ENCODE assay signal across 8 mouse cellular contexts in genomic region chr19:21563789-21564460, GRCm38 (mm10).
DNase-seq lines count a peak whose midpoint lies in the region; ATAC-seq and TF ChIP-seq lines count a peak whose summit lies in the region.

No protein-coding gene starts in this region.

- TF ChIP-seq CTCF in CH12.LX (conservative IDR thresholded peaks at IDR 0.05 in 1 of 2, IDR thresholded peaks at IDR 0.05 in 1 of 2; ENCODE audit: low read depth in 2 of 2, low read length in 2 of 2), result peak; percentile 83 to 97
- peak; percentile 95 for TF ChIP-seq CTCF in lung, embryonic 14.5 days (IDR thresholded peaks at IDR 0.05; ENCODE audit: low read depth)
- TF ChIP-seq CTCF in olfactory bulb, adult 2 months (IDR thresholded peaks at IDR 0.05; ENCODE audit: insufficient read depth, low read depth, low read length), result peak; percentile 83

- no peaks in the 10 kb centered on the region for H3K9me3 ChIP-seq in CH12.LX (replicated peaks; ENCODE audit: low read length)
- H3K9me3 ChIP-seq in forebrain, embryonic 10.5 days, result no peaks in the 10 kb centered on the region
- no peaks in the 10 kb centered on the region for H3K9me3 ChIP-seq in lung, embryonic 14.5 days (ENCODE audit: low read depth, low read length)

- no peaks in the 10 kb centered on the region for H3K27me3 ChIP-seq in CH12.LX (replicated peaks)
- H3K27me3 ChIP-seq in forebrain, embryonic 10.5 days (ENCODE audit: poor library complexity, severe bottlenecking), result no peaks in the 10 kb centered on the region
- no peaks in the 10 kb centered on the region for H3K27me3 ChIP-seq in lung, embryonic 14.5 days (ENCODE audit: insufficient read depth, low read length)

- H3K4me2 ChIP-seq in CH12.LX (ENCODE audit: insufficient read depth, low read depth, poor library complexity, severe bottlenecking), result no peak overlapping the region
- no peak overlapping the region for H3K4me2 ChIP-seq in lung, embryonic 14.5 days

- H3K4me1 ChIP-seq in CH12.LX (ENCODE audit: control insufficient read depth in 1 of 2, insufficient read depth in 2 of 2), result peaks cover 6 to 38% of the 10 kb centered on the region in 2 experiments; a peak in 3 of 4 replicates
- peaks cover 14% of the 10 kb centered on the region for H3K4me1 ChIP-seq in forebrain, embryonic 10.5 days
- no peaks in the 10 kb centered on the region for H3K4me1 ChIP-seq in lung, embryonic 14.5 days (ENCODE audit: insufficient read depth)
- peaks cover 2% of the 10 kb centered on the region; the same call in 1 of the 2 replicates for H3K4me1 ChIP-seq in olfactory bulb, adult 2 months (ENCODE audit: control insufficient read depth, insufficient read depth, low read length)

- peak; percentile 97 for TF ChIP-seq RAD21 in CH12.LX (IDR thresholded peaks at IDR 0.05; ENCODE audit: low read depth, low read length)

- no peak overlapping the region for H3K27ac ChIP-seq in CH12.LX (ENCODE audit: insufficient read depth, low read depth)
- H3K27ac ChIP-seq in forebrain, embryonic 10.5 days, result peak overlapping the region; percentile 48; the same call in 1 of the 2 replicates
- H3K27ac ChIP-seq in lung, embryonic 14.5 days (ENCODE audit: low read depth), result no peak overlapping the region
- H3K27ac ChIP-seq in olfactory bulb, adult 2 months (ENCODE audit: insufficient read depth, low read depth, low read length), result no peak overlapping the region

- H3K36me3 ChIP-seq in CH12.LX (replicated peaks in 1 of 2; ENCODE audit: control insufficient read depth in 1 of 2, insufficient read depth in 1 of 2, low read length in 1 of 2), result peaks cover 0 to 4% of the 10 kb centered on the region in 2 experiments
- H3K36me3 ChIP-seq in forebrain, embryonic 10.5 days (replicated peaks), result no peaks in the 10 kb centered on the region
- no peaks in the 10 kb centered on the region for H3K36me3 ChIP-seq in lung, embryonic 14.5 days (ENCODE audit: insufficient read depth)

- dilution Hi-C loops in CH12.LX (cut with MboI; ENCODE audit: extremely low pct_ligation_motif_present, extremely low pct_unique_long_range_greater_than_20kb, low sequenced_read_pairs), result no loop called here

- TF ChIP-seq POLR2A in CH12.LX (IDR thresholded peaks at IDR 0.05; ENCODE audit: low read depth, low read length), result no peak
- no peak for TF ChIP-seq POLR2A in olfactory bulb, adult 2 months (IDR thresholded peaks at IDR 0.05; ENCODE audit: insufficient read depth, low read depth, low read length)

- ATAC-seq in lung, embryonic 14.5 days (ENCODE audit: insufficient read depth), result peak; percentile 73

- intact Hi-C loops in heart, postnatal 10 days (cut with DNase I), result loop anchor here (1.0 to 5.0 kb wide), 5 partner anchors 21 to 767 kb away; partner anchors contain the start of gene Zfand5

- in situ Hi-C loops in CH12.LX (cut with MboI; ENCODE audit: low pct_ligation_motif_present, low pct_unique_long_range_greater_than_20kb, low sequenced_read_pairs), result loop anchor here (5.0 to 25.0 kb wide), 3 partner anchors 182 to 748 kb away; no protein-coding TSS in a partner anchor

- TF ChIP-seq EP300 in CH12.LX (IDR thresholded peaks at IDR 0.05; ENCODE audit: low read length), result no peak

- no peaks in the 10 kb centered on the region for H3K79me2 ChIP-seq in CH12.LX (replicated peaks; ENCODE audit: control insufficient read depth, extremely low read depth, insufficient read depth, poor library complexity, severe bottlenecking)

- H3K9ac ChIP-seq in CH12.LX (ENCODE audit: insufficient read depth, low read depth), result 0 out of 2 replicates have a peak overlapping the region, but pooled peaks have one; percentile 23
- no peak overlapping the region for H3K9ac ChIP-seq in lung, embryonic 14.5 days

- DNase-seq in CH12.LX (ENCODE audit: extremely low read depth), result peak; percentile 86
- peak; percentile 39 for DNase-seq in brain, embryonic 18.5 days (ENCODE audit: low read depth, low spot score)
- DNase-seq in forebrain, embryonic 10.5 days (ENCODE audit: extremely low spot score, low spot score), result peak; percentile 74
- DNase-seq in heart, postnatal 10 days, result peak; percentile 81 to 87
- DNase-seq in kidney, postnatal 36 days, result peak; percentile 72 to 89
- DNase-seq in lung, embryonic 14.5 days, result peak; percentile 91
- DNase-seq in thymus, adult 18-20 months, result peak; percentile 31 to 38

- WGBS in forebrain, embryonic 10.5 days, result 25% methylated on average over 11 of the region's 11 CpGs
- 20% methylated on average over 11 of the region's 11 CpGs for whole genome bisulfite sequencing in lung, embryonic 14.5 days
- 21% methylated on average over 11 of the region's 11 CpGs for WGBS in olfactory bulb, adult 2 months

- no peak overlapping the region for H3K4me3 ChIP-seq in CH12.LX (replicated peaks in 1 of 3; ENCODE audit: low read depth in 2 of 3, low read length in 2 of 3, poor library complexity in 1 of 3)
- no peak overlapping the region for H3K4me3 ChIP-seq in forebrain, embryonic 10.5 days
- no peak overlapping the region for H3K4me3 ChIP-seq in lung, embryonic 14.5 days (ENCODE audit: low read depth, low read length)
- H3K4me3 ChIP-seq in olfactory bulb, adult 2 months (ENCODE audit: insufficient read depth, low read depth, low read length), result no peak overlapping the region

TF ChIP-seq in CH12.LX, 34 proteins besides CTCF, POLR2A, EP300 and RAD21:
- TF ChIP-seq TBP (conservative IDR thresholded peaks at IDR 0.05; ENCODE audit: low read depth, low read length), result no peak
- TF ChIP-seq E2F4 (IDR thresholded peaks at IDR 0.05; ENCODE audit: insufficient replicate concordance, low read depth, low read length), result no peak
- peak; percentile 47; the same call in 1 of the 2 replicates for TF ChIP-seq NELFE (IDR thresholded peaks at IDR 0.05; ENCODE audit: low read depth, low read length)
- TF ChIP-seq GABPA (IDR thresholded peaks at IDR 0.05; ENCODE audit: insufficient replicate concordance, low read depth, low read length), result no peak
- TF ChIP-seq UBTF (IDR thresholded peaks at IDR 0.05; ENCODE audit: low read depth, low read length), result no peak
- TF ChIP-seq TCF12 (IDR thresholded peaks at IDR 0.05; ENCODE audit: low read depth, low read length), result peak; percentile 59
- peak; percentile 99 for TF ChIP-seq SMC3 (IDR thresholded peaks at IDR 0.05; ENCODE audit: low read depth, low read length)
- no peak for TF ChIP-seq CHD2 (IDR thresholded peaks at IDR 0.05; ENCODE audit: low read length)
- peak; percentile 40; the same call in 1 of the 2 replicates for TF ChIP-seq BHLHE40 (IDR thresholded peaks at IDR 0.05; ENCODE audit: low read depth, low read length)
- peak; percentile 32; the same call in 1 of the 2 replicates for TF ChIP-seq ZNF384 (IDR thresholded peaks at IDR 0.05; ENCODE audit: low read depth, low read length)
- peak; percentile 83 for TF ChIP-seq MAX (IDR thresholded peaks at IDR 0.05; ENCODE audit: low read length)
- peak; percentile 51; the same call in 1 of the 2 replicates for TF ChIP-seq ELF1 (IDR thresholded peaks at IDR 0.05; ENCODE audit: low read depth, low read length)
- no peak for TF ChIP-seq PAX5 (IDR thresholded peaks at IDR 0.05; ENCODE audit: low read length)
- TF ChIP-seq SIN3A (IDR thresholded peaks at IDR 0.05; ENCODE audit: low read length), result peak; percentile 79
- peak; percentile 79 for TF ChIP-seq NRF1 (IDR thresholded peaks at IDR 0.05; ENCODE audit: low read depth, low read length)
- peak; percentile 57 for TF ChIP-seq JUND (conservative IDR thresholded peaks at IDR 0.05; ENCODE audit: low read depth, low read length)
- 0 out of 2 replicates have a peak, but pooled peaks have one; percentile 58 for TF ChIP-seq IRF4 (IDR thresholded peaks at IDR 0.05; ENCODE audit: low read depth, low read length)
- TF ChIP-seq CHD1 (IDR thresholded peaks at IDR 0.05; ENCODE audit: low read depth, low read length), result 0 out of 2 replicates have a peak, but pooled peaks have one; percentile 40
- TF ChIP-seq MYC (IDR thresholded peaks at IDR 0.05; ENCODE audit: low read depth, low read length), result peak; percentile 89
- peak; percentile 92 for TF ChIP-seq ZC3H11A (IDR thresholded peaks at IDR 0.05; ENCODE audit: low read depth, low read length)
- no peak for TF ChIP-seq POLR2AphosphoS2 (IDR thresholded peaks at IDR 0.05; ENCODE audit: low read depth, low read length)
- no peak for TF ChIP-seq JUN (IDR thresholded peaks at IDR 0.05; ENCODE audit: insufficient read depth, low read depth, low read length)
- TF ChIP-seq ZMIZ1 (IDR thresholded peaks at IDR 0.05; ENCODE audit: low read depth, low read length), result peak; percentile 44; the same call in 1 of the 2 replicates
- no peak for TF ChIP-seq MAFK (IDR thresholded peaks at IDR 0.05; ENCODE audit: insufficient replicate concordance, low read length)
- peak; percentile 53; the same call in 1 of the 2 replicates for TF ChIP-seq MEF2A (IDR thresholded peaks at IDR 0.05; ENCODE audit: borderline replicate concordance, low read depth, low read length)
- TF ChIP-seq MXI1 (IDR thresholded peaks at IDR 0.05; ENCODE audit: low read depth, low read length), result no peak
- TF ChIP-seq MAZ (IDR thresholded peaks at IDR 0.05; ENCODE audit: low read depth, low read length), result 0 out of 2 replicates have a peak, but pooled peaks have one; percentile 36
- TF ChIP-seq HCFC1 (IDR thresholded peaks at IDR 0.05; ENCODE audit: low read depth, low read length), result peak; percentile 31; the same call in 1 of the 2 replicates
- no peak for TF ChIP-seq ETS1 (conservative IDR thresholded peaks at IDR 0.05; ENCODE audit: low read depth, low read length)
- TF ChIP-seq USF1 (IDR thresholded peaks at IDR 0.05; ENCODE audit: low read depth, low read length), result no peak

Comparison
In these comparisons a context has a peak if more than half of its experiments do, and no peak if none do; other contexts are left out.
1. DNase-seq: peak in every context shown above with its lines; median percentile 91 in lung, embryonic 14.5 days; 86 in CH12.LX; 84 in heart, postnatal 10 days; 80 in kidney, postnatal 36 days; 74 in forebrain, embryonic 10.5 days; 39 in brain, embryonic 18.5 days; 34 in thymus, adult 18-20 months.